Mouse (Mus musculus) heart, postnatal 25 days (tissue): ENCODE measurements around the gene Tmem40. TPM values are rescaled to one million over a fixed set of nuclear protein-coding genes. Genes with fewer than 3 reads are reported as not detected.
A peak's percentile ranks its signal among the peaks of the same experiment; 100 is the strongest.

ENCODE experiments used
- DNase-seq: peaks from one replicate; pipeline ENCODE4 v3.0.0; 2022; ENCODE audit warnings: low spot score
- intact Hi-C: fragments of 180-260 bp; cut with DNase I; formaldehyde crosslinking; loops from one replicate; pipeline ENCODE4 v1.15.1; 2025
- total RNA-seq, 2 experiments: library from RNA; stranded (reverse); gene quantifications; 2 replicates each; pipeline ENCODE4 v1.2.3; 2021

Gene Tmem40
- total RNA-seq, 2 experiments from 2014 or later, result 1.0 TPM; not detected in 1

DNA sequence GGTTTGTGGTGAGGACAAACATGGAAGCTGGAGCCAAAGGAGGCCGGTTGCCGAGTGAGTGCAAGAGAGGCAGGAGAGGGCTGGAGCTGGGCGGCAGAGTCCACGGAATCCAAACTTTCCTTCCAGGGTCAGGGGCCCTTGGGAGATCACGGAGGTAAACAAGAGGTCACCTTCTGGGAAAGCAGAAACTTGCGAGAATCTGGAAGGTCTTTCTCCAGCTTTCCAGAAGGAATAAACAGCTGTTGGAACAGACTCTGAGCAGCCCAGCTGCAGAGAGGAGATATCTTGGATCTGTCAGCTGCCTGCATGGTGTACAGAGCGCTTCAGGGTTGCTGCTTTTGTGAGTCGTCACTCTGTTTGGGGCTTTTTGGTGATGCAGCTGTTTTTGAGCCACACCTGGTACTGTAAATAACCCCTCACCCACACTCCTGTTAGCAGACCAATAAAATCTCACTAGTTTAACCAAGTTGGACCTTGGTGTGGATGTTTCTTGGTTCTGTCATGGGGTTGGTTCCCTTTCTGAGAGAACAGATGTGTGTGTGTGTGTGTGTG is 45.0 kb downstream of the Tmem40 start:
- DNase-seq, result peak; percentile 53
- intact Hi-C loops, result loop anchor here (5.0 kb wide), 2 partner anchors 40 to 85 kb away; partner anchors contain the start of gene Raf1

DNA sequence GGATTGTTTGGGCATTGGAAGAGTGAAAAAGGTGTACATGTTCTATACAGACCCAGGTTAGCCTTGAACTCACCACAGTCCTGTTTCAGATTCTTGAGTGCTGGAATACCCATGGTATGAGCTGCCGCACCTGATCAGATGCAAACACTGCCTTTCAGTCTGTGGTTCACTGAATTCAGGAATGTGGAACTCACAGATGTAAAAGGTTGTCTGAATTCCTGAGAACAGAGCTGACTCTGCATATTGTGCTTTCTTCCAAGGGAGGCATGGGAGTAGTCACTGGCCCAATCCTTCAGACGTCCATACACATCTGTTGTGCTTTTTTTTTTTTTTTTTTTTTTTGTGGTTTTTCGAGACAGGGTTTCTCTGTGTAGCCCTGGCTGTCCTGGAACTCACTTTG is 50.9 kb downstream of the Tmem40 start:
- intact Hi-C loops, result no loop called here

DNA sequence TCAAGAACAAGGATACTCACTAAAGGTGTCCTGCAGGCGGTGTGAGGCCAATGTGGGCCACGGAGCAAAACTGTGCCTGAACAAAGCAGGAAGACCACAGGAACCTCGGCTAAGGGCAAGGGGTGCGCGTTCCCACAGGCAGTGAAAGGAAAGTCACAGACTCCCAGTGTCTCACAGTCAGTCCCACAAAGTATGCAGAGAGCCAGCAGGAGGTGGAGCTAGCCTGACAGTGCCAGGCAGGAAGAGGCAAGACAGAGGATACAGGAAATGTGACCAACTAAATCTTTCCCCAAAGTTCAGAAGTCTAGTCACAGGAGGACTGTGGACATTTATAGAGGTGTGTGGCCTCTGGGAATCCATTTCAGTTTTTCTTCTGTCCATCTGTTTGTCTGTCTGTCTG is 59.3 kb downstream of the Tmem40 start:
- intact Hi-C loops, result no loop called here

More for the DNA sequence above, 50.9 kb downstream of the Tmem40 start:
- no peak for DNase-seq

DNA sequence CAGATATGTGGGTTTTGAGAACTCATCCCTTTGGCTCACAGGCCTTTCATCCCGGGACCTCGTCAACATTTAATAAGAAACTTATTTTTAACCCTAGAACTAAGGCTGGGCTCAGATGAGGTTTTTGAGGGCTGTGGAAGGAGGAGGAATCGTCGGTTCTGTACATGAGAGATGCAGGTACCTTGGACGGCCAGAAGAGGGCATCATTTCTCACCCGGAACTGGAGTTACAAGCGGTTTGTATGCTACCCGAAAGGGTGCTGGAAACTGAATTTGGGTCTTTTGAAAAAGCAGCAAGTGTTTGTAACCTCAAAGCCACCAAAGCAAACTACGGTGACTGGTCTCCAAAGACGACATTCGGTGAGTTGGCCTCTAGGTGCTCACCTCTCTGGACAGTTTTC is 60.9 kb downstream of the Tmem40 start:
- DNase-seq, result no peak
- intact Hi-C loops, result no loop called here

More for the DNA sequence above, 59.3 kb downstream of the Tmem40 start:
- no peak for DNase-seq

DNA sequence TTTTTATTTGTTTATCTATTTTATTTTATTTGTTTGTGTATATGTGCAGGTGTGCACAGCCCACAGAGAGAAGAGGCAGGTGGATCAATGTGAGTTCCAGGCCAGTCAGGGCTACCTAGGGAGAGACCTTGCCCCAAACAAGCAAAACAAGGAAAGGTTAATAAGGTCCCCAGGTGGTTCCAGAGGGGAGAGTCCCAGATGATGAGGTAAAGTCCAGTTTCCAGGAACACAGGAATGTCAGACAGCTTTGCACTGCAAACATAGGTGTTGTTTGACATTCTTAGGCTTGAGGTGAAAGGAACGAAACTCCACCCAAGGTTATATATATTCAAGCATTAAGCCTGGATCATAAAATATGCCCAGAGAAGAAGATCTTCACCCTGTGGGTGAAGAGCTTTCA is 61.4 kb downstream of the Tmem40 start:
- intact Hi-C loops, result no loop called here

DNA sequence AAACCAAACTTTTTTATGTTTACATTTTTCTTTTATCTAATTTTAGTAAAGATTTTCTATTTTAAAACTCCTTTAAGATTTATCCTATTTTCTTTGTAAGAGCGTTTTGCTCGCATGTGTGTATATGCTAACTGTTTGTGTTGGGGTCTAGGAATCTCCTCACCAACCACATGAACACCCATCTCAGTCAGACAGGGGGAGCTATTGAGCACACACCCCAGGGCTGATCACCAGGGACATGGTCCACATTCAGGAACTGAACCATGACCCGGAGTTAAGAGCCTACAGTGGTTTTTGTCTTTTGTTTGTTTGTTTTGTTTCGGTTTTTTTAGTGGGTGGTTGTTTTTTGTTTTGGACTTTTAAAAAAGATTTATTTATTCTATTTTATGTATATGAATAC is 63.5 kb downstream of the Tmem40 start:
- DNase-seq, result no peak
- intact Hi-C loops, result no loop called here

More for the DNA sequence above, 61.4 kb downstream of the Tmem40 start:
- no peak for DNase-seq

DNA sequence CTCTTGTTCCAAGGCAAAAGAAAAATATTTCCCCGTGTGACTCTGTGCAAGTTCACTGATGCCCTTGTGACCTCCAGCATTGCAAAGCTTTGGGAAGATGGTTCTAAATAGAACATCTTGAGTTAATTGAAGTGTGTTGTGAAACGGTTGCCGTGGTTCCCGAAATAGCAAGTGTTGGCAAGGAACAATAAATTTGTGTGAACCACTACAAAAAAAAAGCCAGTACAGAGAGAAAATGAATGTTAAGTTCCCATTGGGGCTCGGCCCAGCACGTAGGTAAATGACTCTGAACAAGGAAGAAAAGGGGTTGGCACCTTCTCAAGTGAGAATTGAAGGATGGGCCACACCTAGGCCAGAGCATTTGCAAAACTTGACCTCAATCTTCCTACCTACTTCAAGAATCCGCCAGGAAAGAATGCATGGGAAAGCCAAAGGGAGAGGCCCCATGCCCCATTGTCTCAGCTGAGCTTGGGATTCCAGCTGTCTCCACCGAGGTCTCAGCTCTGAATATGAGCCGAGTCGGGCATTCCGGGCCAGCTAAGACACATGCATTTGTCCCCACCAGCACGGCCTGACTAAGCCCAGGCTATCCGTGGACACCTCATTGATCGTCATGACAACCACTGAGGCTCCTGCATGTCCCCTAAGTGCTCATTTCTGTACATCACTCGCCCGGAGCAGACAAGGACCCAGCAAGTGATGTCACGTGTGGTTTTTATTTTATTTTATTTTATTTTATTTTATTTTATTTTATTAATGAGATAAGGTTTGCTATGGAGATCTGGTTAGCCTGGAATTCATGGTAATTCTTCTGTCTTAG is 64.3 kb downstream of the Tmem40 start:
- DNase-seq, result no peak
- intact Hi-C loops, result loop anchor here (2.0 kb wide), 1 partner anchor 21 kb away; the partner anchor contains the start of gene Raf1

DNA sequence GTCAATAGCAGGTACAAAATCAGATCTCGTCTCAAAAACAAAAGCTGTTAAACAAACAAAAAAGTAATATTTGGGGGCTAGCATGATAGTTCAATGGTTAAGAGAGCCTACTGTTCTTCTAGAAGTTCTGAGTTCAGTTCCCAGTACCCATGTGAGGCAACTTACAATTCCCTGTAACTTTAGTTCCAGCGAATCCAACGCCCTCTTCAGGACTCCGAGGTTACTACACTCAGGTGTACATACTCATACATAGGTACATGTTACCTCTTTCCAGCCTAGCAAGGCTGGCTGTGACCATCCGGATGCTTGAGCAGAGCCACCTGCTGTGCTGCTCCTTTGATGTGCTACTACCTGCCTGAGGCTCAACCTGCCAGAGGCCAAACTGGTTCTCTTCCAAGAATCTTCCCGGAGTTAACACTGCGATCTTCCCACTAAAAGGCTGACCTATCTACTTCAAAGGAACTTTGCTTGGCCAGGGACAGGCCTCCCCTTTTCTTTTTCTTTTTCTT is 65.4 kb downstream of the Tmem40 start:
- DNase-seq, result no peak
- intact Hi-C loops, result loop anchor here (2.0 kb wide), 1 partner anchor 20 kb away; the partner anchor contains the start of gene Raf1

DNA sequence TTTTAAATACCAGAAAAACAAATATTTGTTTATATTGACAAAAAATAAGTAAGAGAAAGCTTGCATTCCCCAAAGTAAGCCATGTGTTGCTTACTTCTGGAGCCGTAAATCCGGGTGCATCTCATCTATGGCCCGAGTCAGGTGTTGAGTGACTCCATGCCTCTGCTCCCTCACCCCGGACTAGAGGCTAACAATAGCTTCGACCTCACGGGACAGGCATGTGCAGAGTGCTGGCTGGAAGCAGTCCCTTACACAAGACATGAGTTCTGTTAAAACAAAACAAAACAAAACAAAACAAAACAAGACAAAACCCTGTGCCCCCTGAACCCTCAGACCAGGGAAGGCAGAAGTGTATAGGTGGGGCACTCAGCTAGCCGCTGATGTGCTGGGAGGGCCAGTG is 67.1 kb downstream of the Tmem40 start:
- intact Hi-C loops, result no loop called here
- no peak for DNase-seq

DNA sequence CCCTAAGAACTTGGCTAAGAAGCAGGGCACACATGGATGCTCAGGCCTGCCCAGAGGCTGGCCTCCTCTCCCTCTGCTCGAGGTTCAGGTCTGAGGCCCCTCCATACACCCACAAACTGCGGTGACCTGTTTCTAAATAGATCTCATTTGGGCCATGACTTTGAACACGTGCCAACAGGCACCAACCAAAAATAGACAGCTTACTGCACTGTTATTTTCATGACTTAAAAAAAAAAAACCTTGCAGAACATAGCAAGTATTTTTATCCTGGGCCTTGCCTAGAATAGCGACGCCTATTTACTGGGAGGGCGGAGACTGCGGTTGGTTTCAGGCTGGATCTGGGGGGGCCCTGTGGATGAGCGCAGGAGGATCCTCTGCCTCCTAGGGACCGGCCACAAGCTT is 67.8 kb downstream of the Tmem40 start:
- intact Hi-C loops, result no loop called here
- peak; percentile 25 for DNase-seq

DNA sequence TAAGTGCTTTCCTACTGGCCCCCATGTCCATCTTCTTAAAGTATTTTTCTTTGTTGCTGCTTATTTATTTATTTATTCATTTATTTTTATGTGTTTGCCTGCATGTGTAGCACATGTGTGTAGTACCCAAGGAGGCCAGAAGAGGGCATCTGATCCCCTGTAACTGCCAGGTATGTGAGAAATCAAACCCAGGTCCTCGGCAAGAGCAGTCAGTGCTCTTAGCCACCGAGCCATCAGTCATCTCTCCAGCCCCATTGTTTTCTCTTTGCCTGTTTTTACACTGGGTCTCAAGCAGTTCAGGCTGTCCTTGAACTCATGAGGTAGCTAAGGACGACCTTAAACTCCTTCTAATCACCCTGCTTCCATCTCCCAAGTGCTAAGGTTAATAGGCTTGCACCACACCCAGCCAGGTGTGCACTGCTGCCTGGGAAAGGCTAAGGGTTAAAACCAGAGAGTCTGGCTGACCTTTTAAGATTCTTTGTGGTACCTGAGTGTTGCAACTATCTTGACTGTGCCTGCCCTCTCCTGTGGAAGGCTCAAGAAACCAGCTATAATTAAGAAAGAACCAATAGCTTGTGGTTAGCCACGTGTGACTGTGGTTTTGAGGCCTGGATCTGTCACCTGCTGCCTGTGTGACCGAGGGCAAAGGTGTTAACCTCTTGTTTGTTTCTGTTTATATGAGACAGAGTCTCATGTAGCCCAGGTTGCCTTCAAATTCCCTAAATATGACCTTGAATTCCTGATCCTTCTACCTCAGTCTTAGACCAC is 69.1 kb downstream of the Tmem40 start:
- intact Hi-C loops, result no loop called here
- DNase-seq, result no peak

DNA sequence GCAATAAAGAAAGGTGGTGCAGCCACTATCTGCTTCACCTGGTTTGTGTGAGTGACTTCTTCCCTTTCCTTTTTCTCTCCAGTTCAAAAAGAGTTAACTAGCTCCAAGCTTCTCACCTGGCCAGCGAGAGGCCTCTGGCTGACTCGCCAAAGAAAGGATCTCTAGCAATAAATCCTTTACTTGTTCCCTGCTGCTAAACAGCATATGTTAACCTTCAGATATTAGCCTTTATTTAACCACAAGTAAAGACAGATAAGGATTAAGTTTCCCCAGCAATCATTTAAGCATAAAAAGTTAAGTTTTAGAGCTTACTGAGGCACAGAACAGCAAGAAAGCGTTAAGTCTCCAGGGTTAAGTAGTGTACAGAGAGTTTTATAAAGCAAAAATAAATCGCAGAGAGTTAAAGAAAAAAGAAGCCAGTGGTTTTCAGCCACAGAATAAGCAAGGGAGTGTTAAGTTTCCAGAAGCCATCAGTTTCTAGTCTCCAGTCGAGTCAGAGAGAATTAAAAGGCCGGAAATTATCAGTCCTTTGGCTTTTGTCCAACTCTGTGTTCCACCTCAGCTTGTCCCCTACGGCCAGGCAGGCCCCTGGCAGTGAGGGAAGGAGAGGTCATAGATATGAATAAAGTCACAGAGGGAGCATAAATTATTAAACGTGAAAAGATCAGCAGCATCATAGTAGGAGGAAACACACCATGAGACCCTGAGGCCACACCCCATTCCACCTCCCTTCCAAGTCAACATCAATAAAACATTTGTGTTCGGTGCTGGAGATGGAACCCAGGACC is 69.9 kb downstream of the Tmem40 start:
- no peak for DNase-seq
- intact Hi-C loops, result no loop called here

DNA sequence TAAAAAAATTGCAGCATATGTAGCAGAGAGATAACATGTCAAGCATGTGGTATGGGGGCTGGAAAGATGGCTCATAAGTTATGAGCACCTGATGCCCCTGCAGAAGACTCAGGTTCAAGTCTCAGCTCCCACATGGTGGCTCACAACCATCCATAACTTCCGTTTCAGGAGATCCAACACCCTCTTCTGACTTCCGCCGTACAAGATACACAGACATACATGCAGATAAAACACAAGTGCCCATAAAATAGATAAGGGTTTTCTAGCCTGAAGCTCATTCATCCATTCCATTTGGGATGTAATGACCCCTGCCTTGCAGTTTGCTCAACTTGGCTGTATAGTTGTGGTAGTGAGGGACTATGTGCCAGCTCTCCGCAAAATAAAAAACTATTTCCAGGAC is 72.1 kb downstream of the Tmem40 start:
- intact Hi-C loops, result no loop called here
- DNase-seq, result no peak

DNA sequence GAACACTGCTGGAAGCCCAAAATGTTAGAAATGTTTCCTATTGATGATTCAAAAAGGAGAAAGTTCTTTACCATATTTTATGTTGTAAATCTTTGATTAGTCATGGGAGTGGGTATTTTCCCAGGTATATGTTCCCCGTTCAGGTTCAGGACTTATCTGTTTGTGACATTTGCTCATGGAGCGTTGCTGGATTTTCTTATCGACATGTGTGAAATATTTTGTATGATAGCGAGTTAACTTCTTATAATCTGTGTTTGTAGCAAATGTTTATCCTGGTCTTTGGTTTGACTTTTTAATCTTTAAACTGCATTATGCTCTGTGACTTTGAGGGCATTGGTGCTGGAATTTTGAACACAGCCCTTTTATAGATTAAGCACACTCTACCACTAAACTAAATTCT is 73.6 kb downstream of the Tmem40 start:
- no peak for DNase-seq
- intact Hi-C loops, result no loop called here

DNA sequence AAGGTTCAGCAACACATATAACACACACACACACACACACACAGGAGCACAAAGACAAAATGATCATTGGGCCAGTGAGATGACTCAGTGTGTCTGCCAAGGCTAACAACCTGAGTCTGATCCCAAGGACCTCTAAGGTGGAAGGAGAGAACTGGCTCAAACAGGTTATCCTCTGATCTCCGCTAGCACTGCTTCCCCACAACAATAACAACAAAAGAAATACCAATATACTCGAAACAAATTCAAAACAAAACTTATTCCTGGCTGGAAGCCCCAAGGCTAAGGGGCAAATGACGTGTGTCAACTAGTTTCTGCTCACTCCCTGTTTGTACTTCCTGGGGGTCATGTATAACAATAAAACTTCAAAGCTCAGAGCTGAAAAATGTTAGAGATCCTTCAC is 74.5 kb downstream of the Tmem40 start:
- DNase-seq, result no peak
- intact Hi-C loops, result no loop called here

DNA sequence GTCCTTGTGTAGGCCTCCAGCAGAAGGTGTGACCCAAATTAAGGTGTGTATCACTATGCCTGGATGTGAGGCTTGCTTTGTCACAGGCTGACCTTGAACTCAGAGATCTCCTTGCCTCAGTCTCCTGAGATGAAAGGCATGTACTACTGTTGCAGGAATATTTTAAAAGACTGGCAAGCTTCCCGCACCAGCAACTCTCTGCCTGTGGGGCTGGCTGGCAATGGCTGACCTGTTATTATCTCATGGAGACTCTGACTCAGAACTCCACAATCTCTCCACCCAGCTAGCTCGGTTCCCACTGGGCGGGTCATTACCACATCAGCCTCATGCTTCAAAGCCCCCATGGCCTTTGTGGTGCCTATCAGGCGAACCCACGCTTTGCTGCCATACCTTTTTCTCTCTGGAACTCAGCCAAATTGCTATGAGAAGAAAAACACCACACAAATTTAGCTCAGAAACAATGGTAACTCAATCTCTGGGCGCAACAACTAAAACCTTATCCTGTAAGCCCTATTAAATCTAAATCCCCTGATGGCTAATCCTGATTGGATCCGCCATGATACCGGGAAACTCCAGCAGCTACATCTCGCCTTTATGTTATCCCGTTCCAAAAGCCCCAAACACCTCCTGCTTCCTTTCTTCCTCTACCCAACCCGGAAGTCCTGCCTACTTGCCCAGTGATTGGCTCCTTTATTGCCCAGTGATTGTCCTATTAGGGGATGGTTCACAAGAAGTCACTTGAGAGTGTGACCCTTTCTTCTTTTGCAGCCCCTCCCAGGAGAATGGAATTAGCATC is 77.2 kb downstream of the Tmem40 start:
- intact Hi-C loops, result no loop called here
- DNase-seq, result no peak

DNA sequence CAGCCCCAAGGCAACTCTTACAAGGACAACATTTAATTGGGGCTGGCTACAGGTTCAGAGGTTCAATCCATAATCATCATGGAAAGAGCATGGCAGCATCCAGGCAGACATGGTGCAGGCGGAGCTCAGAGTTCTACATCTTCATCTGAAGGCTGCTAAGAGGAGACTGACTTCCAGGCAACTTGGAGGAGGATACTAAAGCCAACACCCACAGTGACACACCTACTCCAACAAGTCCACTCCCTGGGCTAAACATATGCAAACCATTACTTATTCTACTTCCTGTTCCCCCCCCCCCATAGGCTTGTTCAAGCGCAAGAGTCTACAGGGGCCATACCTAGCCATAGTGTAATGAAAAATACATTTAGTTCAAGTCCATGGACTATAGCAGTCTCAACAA is 77.9 kb downstream of the Tmem40 start:
- intact Hi-C loops, result no loop called here
- no peak for DNase-seq

DNA sequence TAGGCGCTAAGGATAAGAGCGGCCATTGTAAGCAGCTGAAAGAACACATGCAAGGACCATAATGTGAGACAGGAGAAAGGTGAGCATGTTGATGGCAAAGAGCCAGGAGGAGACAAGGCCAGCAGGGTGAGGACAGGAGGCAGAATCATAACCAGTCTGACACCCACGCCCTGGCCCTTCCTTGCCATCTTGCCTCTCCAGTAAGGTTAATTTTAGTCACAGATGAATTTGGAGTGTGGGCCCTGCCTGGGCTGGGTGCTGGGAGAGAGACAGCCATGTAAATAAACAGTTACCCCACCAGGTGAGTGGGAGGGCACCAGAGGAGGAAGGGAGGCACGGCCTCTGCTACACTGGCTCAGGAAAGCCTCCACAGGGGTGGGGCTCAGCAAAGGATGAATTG is 81.1 kb downstream of the Tmem40 start:
- intact Hi-C loops, result no loop called here
- no peak for DNase-seq
